Mouse (Mus musculus) CH12.LX (cell line): Measurements from ENCODE around the gene Calhm3. TPM values are rescaled to one million over a fixed set of nuclear protein-coding genes. Genes with fewer than 3 reads are reported as not detected.

Experiments
- polyA plus RNA-seq: library from polyadenylated mRNA; unstranded; fragments of >175 nt; gene quantifications from 2 replicates; pipeline ENCODE4 v1.2.1, GENCODE M21; 2012; ENCODE audit warnings: low read depth; ENCODE audit not compliant: insufficient read length
- total RNA-seq, 2 experiments: library from RNA; depleted of rRNA; stranded (reverse); fragments of 300-350 nt in 1 of 2; fragments of >200 nt in 1 of 2; gene quantifications; 2 replicates each; pipeline ENCODE4 v1.2.3; 2012 to 2014

The Calhm3 gene
- total and polyA plus RNA-seq, 3 experiments, result not detected

Other genes with a start within 250 kb of the Calhm3 start
- gene Ina, start 143.1 kb downstream of the Calhm3 start, total RNA-seq (2012; rRNA removed), result not detected in 2 replicates
- gene Ina, start 143.1 kb downstream of the Calhm3 start, total RNA-seq (2014; rRNA removed), result not detected in 2 replicates
- not detected in 2 replicates for gene Ina, start 143.1 kb downstream of the Calhm3 start, polyA plus RNA-seq
- gene Nt5c2, start 142.6 kb downstream of the Calhm3 start, total RNA-seq (2012; rRNA removed), result 15.1 and 22.5 TPM in 2 replicates
- 21.1 and 26.0 TPM in 2 replicates for gene Nt5c2, start 142.6 kb downstream of the Calhm3 start, total RNA-seq (2014; rRNA removed)
- gene Nt5c2, start 142.6 kb downstream of the Calhm3 start, polyA plus RNA-seq, result 58.8 and 62.9 TPM in 2 replicates
- gene Pcgf6, start 106.9 kb downstream of the Calhm3 start, total RNA-seq (2012; rRNA removed), result 17.3 and 20.1 TPM in 2 replicates
- gene Pcgf6, start 106.9 kb downstream of the Calhm3 start, total RNA-seq (2014; rRNA removed), result 43.8 and 48.0 TPM in 2 replicates
- gene Pcgf6, start 106.9 kb downstream of the Calhm3 start, polyA plus RNA-seq, result 35.7 and 39.7 TPM in 2 replicates
- 10.0 and 10.4 TPM in 2 replicates for gene Taf5, start 90.0 kb downstream of the Calhm3 start, total RNA-seq (2012; rRNA removed)
- gene Taf5, start 90.0 kb downstream of the Calhm3 start, total RNA-seq (2014; rRNA removed), result 13.7 and 15.5 TPM in 2 replicates
- 8.9 and 10.5 TPM in 2 replicates for gene Taf5, start 90.0 kb downstream of the Calhm3 start, polyA plus RNA-seq
- 226 and 344 TPM in 2 replicates for gene Usmg5, start 67.1 kb downstream of the Calhm3 start, total RNA-seq (2012; rRNA removed)
- 500 and 646 TPM in 2 replicates for gene Usmg5, start 67.1 kb downstream of the Calhm3 start, total RNA-seq (2014; rRNA removed)
- gene Usmg5, start 67.1 kb downstream of the Calhm3 start, polyA plus RNA-seq, result 511 and 674 TPM in 2 replicates
- 49.7 and 62.0 TPM in 2 replicates for gene Pdcd11, start 67.0 kb downstream of the Calhm3 start, total RNA-seq (2012; rRNA removed)
- gene Pdcd11, start 67.0 kb downstream of the Calhm3 start, total RNA-seq (2014; rRNA removed), result 24.6 and 26.6 TPM in 2 replicates
- gene Pdcd11, start 67.0 kb downstream of the Calhm3 start, polyA plus RNA-seq, result 78.0 and 79.7 TPM in 2 replicates
- gene Calhm2, start 19.5 kb downstream of the Calhm3 start, total RNA-seq (2012; rRNA removed), result 10.4 and 11.9 TPM in 2 replicates
- 6.3 and 6.5 TPM in 2 replicates for gene Calhm2, start 19.5 kb downstream of the Calhm3 start, total RNA-seq (2014; rRNA removed)
- gene Calhm2, start 19.5 kb downstream of the Calhm3 start, polyA plus RNA-seq, result 9.0 and 10.1 TPM in 2 replicates
- not detected in 2 replicates for gene Calhm1, start 13.5 kb downstream of the Calhm3 start, total RNA-seq (2012; rRNA removed)
- gene Calhm1, start 13.5 kb downstream of the Calhm3 start, total RNA-seq (2014; rRNA removed), result not detected in 2 replicates
- not detected in 2 replicates for gene Calhm1, start 13.5 kb downstream of the Calhm3 start, polyA plus RNA-seq
- 0.13 TPM in 1 of 2 replicates, not detected in the other for gene Neurl1a, start 21.1 kb upstream of the Calhm3 start, total RNA-seq (2012; rRNA removed)
- gene Neurl1a, start 21.1 kb upstream of the Calhm3 start, total RNA-seq (2014; rRNA removed), result 0.05 TPM in 1 of 2 replicates, not detected in the other
- not detected in 2 replicates for gene Neurl1a, start 21.1 kb upstream of the Calhm3 start, polyA plus RNA-seq